Mouse (Mus musculus) kidney, adult 2 months (tissue): ENCODE data around the gene Sec14l5.

Source experiments
- CTCF ChIP-seq: fragments of 200-500 bp; conservative IDR thresholded peaks from 2 replicates; pipeline ENCODE4 v1.5.1; 2011; ENCODE audit warnings: low read depth, mild to moderate bottlenecking, control low read depth, low read length, moderate library complexity, mixed read lengths; ENCODE audit not compliant: insufficient read depth, insufficient read length
- POLR2A ChIP-seq: fragments of 200-500 bp; IDR thresholded peaks from one replicate; pipeline ENCODE4 v1.6.1; 2011; ENCODE audit warnings: low read depth, low read length, control low read depth

- no peak for TF ChIP-seq CTCF
- TF ChIP-seq POLR2A: no peak
Measured at GRCm38 (mm10) chr16:5232982-5233381, 86.1 kb downstream of the Sec14l5 start.
